Mouse (Mus musculus) adipocyte (in vitro differentiated cells): ENCODE data around the gene Muc20.

Experiments
- DNase-seq: peaks from one replicate; pipeline ENCODE4 v3.0.0-alpha.2; 2016; ENCODE audit warnings: low spot score

Gene Muc20

GRCm38 (mm10) chr16:32796676-32797425 is 384 bp downstream of the Muc20 start:
- DNase-seq: no peak

DNA sequence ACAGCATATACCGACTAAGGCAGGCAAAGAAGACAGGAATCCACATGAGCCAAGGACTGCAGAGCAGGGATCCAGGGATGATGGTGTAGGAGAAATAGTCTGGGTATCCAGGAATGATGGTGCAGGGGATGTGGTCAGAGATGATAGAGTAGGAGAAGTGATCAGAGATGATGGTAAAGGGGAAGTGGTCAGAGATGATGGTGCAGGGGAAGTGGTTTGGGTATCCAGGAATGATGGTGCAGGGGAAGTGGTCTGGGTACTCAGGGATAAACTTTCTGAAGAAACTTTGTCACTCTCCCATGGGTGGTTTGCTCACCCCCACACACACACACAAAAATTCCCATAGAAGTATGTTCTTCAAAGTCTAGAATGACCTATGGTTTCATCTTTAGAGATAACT is 2.1 kb downstream of the Muc20 start:
- no peak for DNase-seq

GRCm38 (mm10) chr16:32790056-32790455 is 7.2 kb downstream of the Muc20 start:
- no peak for DNase-seq

DNA sequence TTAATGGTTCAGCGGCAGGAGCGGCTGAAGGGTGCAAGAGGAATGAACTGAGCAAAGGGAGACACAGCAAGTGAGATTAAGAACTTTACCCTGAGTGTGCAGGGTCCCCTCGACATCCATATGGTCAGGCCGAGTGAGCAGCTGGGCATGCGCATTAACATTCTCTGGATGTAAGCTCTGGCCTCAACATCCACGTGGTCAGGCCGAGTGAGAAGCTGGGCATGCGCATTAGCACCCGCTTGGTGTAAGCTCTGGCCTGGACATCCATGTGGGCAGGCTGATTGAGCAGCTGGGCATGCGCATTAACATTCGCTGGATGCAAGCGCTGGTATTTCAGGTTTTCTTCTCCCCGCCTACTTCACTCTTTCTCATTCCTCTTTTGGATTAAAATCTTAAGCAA is 12.4 kb downstream of the Muc20 start:
- DNase-seq: no peak

- no peak for DNase-seq
These were observed 13.7 kb downstream of the Muc20 start for GRCm38 (mm10) chr16:32783324-32784062.

GRCm38 (mm10) chr16:32778956-32779355 is 18.3 kb downstream of the Muc20 start:
- no peak for DNase-seq

- no peak for DNase-seq
These were observed 20.6 kb downstream of the Muc20 start for GRCm38 (mm10) chr16:32776676-32777075.

GRCm38 (mm10) chr16:32766904-32767303 is 30.3 kb downstream of the Muc20 start:
- no peak for DNase-seq

DNA sequence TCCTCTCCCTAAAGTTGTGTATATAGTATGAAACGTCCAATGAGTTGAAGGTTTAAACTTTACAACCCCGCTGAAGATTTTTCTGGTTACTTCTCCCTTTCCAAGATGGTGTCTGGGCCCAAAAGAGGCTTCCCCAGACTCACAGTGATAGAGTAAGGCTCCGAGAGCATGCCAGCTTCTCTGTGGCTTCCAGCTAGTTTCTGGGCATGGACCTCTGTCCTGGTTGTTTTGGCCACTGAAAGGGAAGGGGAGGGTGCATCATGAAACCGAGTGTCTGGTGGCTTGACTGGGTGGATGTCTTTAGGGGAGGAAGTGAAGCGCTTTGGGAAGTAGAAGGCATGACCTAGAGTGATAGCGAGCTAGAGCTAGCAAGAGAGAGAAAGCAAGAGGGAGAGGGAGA is 32.3 kb downstream of the Muc20 start:
- DNase-seq: peak; percentile 69

DNA sequence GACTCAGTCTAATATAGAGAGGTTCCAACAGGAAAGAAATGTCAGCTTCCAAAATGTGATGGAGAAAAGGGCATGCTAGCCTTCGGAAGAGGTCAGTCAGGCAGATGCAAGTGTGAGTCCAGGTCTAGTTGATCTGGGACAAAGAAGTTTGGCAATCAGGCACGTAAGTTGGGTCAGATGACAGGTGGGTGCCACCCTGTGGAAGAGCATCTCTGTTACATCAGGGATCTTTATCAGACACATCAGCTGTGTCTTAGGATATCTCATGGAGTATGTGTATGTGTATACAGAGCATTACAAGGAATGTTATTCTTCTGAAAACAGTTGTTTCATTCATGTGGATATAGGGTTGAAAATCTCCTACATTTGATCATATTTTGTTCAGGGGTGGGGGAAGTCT is 32.7 kb downstream of the Muc20 start:
- DNase-seq: no peak

DNA sequence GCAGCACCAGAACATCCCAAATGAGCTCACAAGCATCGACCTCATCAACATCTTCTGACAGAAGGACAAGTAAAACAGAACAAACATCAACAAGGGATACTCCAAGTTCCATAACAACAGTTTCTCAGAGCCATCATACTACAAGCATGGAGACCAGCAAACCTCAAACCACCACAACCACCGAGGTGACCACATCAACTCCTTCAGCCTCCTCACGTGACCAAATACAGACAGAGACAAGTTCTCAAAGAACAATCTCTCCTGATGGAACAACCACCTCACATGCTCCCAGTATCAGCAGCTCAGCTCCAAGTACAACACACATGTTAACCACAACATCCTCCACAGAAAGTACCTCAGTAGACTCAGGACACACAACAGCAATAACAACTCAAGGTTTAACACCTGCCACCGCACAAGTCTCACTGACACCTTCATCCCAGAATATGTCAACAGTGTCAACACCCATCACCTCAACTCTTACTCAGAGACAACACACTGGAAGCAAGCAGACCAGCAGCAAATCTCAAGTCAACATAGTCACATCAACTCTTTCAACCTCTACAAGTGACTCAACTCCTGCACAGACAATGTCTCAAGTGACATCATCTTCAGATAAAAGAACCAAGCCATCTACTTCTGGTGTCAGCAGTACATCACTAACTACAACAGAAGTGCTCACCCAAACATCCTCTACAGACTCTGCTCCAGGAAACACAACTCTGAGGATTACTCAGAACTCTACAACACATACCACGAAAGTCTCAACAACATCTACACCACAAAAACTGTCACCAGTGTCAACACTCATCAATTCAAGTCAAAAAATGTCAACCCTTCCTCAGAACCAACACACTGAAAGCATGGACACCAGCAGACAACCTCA is 46.8 kb downstream of the Muc20 start:
- no peak for DNase-seq

GRCm38 (mm10) chr16:32745852-32746251 is 51.4 kb downstream of the Muc20 start:
- no peak for DNase-seq

GRCm38 (mm10) chr16:32742712-32743111 is 54.5 kb downstream of the Muc20 start:
- no peak for DNase-seq

DNA sequence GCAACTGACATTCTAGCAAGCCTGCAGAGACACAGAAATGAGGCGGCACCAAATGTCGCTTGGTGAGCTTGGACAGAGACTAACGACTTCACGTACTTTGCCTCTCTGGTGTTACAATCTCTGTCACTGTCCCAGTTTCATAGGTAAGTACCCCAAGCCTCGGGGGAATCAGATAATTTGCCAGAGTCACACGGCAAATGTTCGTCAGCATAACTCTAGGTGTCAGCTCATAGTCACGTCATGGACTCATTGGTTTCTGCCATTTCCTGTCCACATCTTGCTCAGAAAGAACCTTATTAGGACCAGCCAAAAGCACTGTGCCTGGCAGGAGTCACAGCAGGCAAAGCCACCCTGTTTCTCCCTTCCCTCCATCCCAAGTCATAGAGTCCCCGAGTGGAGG is 55.9 kb downstream of the Muc20 start:
- no peak for DNase-seq

GRCm38 (mm10) chr16:32740003-32740663 is 57.1 kb downstream of the Muc20 start:
- no peak for DNase-seq

DNA sequence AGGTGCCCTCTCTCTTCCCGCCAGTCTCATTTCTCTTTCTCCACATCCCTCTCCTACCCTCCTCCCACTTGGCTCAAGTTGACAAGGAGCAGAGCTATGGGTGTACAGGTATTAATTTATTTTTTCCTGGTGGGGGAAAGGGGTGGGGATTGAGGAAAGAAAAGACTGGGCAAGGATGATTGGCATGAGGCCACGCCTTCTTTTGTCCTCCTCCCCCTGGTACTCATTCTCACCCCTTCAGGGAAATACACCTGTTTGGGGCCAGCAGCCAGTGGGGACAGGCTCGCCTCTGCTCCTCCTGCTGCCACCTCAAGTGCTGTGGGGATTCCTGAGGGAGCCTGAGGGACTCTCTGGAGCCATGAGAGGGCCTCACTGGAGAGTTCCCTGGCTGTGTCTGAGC is 61.2 kb downstream of the Muc20 start:
- no peak for DNase-seq

DNA sequence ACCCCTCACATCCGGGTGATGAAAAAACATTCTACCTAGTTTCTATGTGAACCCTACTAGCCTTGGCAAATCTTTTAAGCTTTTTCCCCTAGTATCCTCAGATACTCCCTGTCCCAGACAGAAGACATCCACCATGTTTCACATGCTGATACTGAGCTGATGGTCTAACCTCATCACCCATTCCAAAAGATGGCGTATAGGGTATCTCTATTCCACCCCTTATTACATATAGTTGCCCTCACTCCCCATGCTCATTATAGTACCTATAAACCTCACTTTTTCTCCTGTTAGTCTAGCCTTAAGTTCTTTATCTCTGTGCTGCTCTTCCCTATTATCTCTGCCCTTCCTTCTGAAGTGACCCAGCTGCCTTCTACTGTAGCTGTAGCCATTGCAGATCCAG is 61.6 kb downstream of the Muc20 start, which contains the start of gene Muc4:
Gene Muc4, plus strand, starts transcription at position 301 of the 400 bp plus-strand sequence.
- no peak for DNase-seq

- no peak for DNase-seq
These were observed 64.0 kb downstream of the Muc20 start for GRCm38 (mm10) chr16:32733213-32733612.

DNA sequence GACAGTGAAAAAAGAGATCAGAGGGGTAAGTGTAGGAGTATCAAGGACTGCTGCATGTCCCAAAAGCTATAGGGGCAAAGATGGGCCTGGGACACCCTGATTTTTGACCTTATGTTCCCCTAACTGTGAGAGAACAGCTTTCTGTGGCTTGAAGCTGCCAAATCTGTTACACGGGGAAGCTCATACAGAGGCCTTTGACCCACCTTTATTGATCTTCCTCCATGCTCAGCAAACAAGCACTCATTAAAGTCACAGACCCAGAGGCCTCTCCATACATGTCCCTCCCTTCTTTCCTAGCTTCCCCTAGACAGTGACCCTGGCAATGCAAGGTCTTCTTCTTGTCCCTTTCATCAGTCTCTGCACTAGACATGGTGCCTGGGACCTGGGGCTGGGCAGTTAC is 68.5 kb downstream of the Muc20 start:
- DNase-seq: no peak

- peak; percentile 10 for DNase-seq
These were observed 69.0 kb downstream of the Muc20 start for GRCm38 (mm10) chr16:32728240-32728639.
